Mouse (Mus musculus) ES-Bruce4 (cell line): Measurements from ENCODE around the gene Cdh22. TPM values are rescaled to one million over a fixed set of nuclear protein-coding genes. Genes with fewer than 3 reads are reported as not detected.

Experiments used
- H3K27ac ChIP-seq: 2 replicates; pipeline ENCODE4 v1.5.1; 2012; ENCODE audit warnings: low read length, inconsistent platforms; ENCODE audit not compliant: insufficient read depth
- H3K27me3 ChIP-seq: 2 replicates; pipeline ENCODE4 v1.6.1; 2012; ENCODE audit warnings: mild to moderate bottlenecking, low read length, inconsistent platforms; ENCODE audit not compliant: control insufficient read depth, poor library complexity, insufficient read depth, severe bottlenecking
- H3K36me3 ChIP-seq: 2 replicates; pipeline ENCODE4 v1.6.1; 2012; ENCODE audit warnings: inconsistent platforms, mild to moderate bottlenecking, low read length, moderate library complexity; ENCODE audit not compliant: control insufficient read depth, poor library complexity, insufficient read depth, severe bottlenecking
- H3K4me1 ChIP-seq: one replicate; pipeline ENCODE4 v1.8.1; 2011; ENCODE audit warnings: low read length; ENCODE audit not compliant: control insufficient read depth, insufficient read depth
- H3K4me3 ChIP-seq: 2 replicates; pipeline ENCODE4 v1.5.1; 2011; ENCODE audit warnings: low read depth, mild to moderate bottlenecking, low read length
- H3K9ac ChIP-seq: 2 replicates; pipeline ENCODE4 v1.6.1; 2012; ENCODE audit warnings: low read depth, mild to moderate bottlenecking, inconsistent platforms; ENCODE audit not compliant: poor library complexity, severe bottlenecking
- H3K9me3 ChIP-seq: replicated peaks from 2 replicates; pipeline ENCODE4 v1.6.1; 2012; ENCODE audit warnings: mild to moderate bottlenecking, low read length, inconsistent platforms; ENCODE audit not compliant: control insufficient read depth, poor library complexity, insufficient read depth, severe bottlenecking
- CTCF ChIP-seq: IDR thresholded peaks from one replicate; pipeline ENCODE4 v1.8.1; 2011; ENCODE audit warnings: low read depth, low read length
- EP300 ChIP-seq: IDR thresholded peaks from 2 replicates; pipeline ENCODE4 v1.6.1; 2011; ENCODE audit warnings: low read depth, low read length; ENCODE audit not compliant: insufficient read depth
- POLR2A ChIP-seq: IDR thresholded peaks from one replicate; pipeline ENCODE4 v1.8.1; 2011; ENCODE audit warnings: low read length; ENCODE audit not compliant: insufficient read depth
- polyA plus RNA-seq: library from polyadenylated mRNA; stranded (reverse); fragments of >200 nt; gene quantifications from 2 replicates; pipeline ENCODE4 v1.2.4, GENCODE M21; 2011; ENCODE audit warnings: low read depth; ENCODE audit not compliant: missing spikeins, insufficient read depth, insufficient read length

Gene Cdh22
- polyA plus RNA-seq, 1 experiment: not detected

DNA sequence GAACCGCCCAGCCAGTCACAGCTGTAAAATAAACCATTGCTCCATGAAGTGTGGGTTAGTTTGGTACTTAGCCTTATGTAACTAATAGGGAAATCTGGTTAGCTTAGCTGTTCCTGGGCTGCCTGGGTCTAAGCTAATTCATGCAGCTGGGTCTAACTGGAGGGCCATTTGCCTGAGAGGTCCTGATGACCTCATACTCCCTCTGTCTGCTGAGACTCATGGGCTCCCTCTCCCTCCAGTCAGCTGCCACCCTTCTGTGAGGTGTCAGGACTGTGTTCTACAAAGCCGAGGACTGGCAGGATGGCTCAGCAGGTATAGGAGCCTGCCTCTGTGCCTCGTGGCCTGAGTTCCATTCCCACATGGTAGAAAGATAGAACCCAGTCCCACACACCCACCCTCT, 84.9 kb downstream of the Cdh22 start:
- no peak overlapping the region for H3K4me3 ChIP-seq
- no peaks in the 10 kb centered on the region for H3K27me3 ChIP-seq
- TF ChIP-seq POLR2A (no peak), EP300 (no peak), CTCF (no peak)
- H3K27ac ChIP-seq: no peak overlapping the region
- H3K9ac ChIP-seq: no peak overlapping the region
- H3K9me3 ChIP-seq: no peaks in the 10 kb centered on the region
- no peaks in the 10 kb centered on the region for H3K36me3 ChIP-seq
- H3K4me1 ChIP-seq: no peaks in the 10 kb centered on the region

DNA sequence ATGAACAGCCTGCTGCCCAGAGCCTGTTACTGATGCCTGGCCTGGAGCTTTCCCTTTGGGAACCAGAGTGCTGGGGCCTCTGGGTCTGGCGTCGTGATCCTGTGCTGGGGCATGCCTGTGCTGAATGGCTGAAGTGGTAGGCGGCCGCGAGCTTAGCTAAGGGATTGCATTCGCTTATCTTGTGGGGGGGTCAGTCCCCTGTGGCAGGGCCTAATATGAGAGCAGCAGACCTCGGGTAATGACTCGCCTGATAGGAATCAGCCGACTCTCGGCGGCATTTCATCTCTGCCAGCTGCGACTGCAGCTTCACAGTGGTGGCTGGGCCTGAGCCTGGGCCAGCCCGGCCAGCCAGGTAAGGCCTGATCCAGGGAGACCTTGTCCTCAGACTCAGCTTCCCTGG, 88.8 kb downstream of the Cdh22 start:
- Histone ChIP-seq H3K27me3 (no peaks in the 10 kb centered on the region), H3K4me1 (no peaks in the 10 kb centered on the region), H3K4me3 (no peak overlapping the region), H3K27ac (no peak overlapping the region), H3K9me3 (no peaks in the 10 kb centered on the region), H3K9ac (no peak overlapping the region), H3K36me3 (no peaks in the 10 kb centered on the region)
- TF ChIP-seq EP300: no peak
- TF ChIP-seq POLR2A: no peak
- no peak for TF ChIP-seq CTCF

DNA sequence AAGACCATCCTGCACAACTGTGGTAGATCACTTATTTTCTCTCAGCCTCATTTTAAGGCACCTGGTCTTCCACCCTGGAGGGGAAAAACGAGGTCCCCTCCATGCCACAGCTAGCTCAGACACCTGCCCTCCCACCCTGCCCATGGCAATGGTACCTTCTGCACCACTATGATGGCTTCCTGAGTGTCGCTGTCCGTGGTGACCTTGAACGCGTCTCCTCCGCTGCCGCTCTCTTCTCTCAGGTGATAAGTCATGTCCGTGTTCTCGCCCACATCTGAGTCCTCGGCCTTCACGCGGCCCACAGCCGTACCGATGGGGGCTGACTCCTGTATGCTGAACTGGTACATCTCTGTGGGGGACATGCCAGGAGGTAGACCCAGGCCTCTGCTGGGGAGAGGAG, 91.2 kb downstream of the Cdh22 start:
- Histone ChIP-seq H3K4me1 (no peaks in the 10 kb centered on the region), H3K27ac (no peak overlapping the region), H3K27me3 (no peaks in the 10 kb centered on the region), H3K9ac (no peak overlapping the region), H3K36me3 (no peaks in the 10 kb centered on the region), H3K4me3 (no peak overlapping the region), H3K9me3 (no peaks in the 10 kb centered on the region)
- no peak for TF ChIP-seq POLR2A
- no peak for TF ChIP-seq EP300
- no peak for TF ChIP-seq CTCF

DNA sequence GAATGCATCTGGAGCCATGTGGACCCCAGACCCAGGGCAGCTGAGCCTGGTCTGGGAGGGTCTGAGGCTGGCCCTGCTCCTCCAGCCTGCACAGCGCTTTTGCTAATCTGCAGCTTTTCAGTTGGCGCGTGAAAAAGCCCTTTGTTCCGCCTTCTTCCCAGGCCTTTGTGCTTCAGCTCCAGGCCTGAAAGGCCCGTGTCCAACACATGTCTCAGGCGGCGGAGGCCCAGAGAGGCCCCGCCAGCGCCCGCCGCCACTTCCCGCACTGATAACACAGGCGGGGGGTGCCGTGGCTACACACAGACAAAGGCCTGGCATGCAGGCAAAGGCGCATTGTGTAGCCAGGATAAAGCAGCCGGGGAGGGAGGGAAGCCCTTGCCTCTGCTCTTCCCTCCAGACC, 98.6 kb downstream of the Cdh22 start:
- H3K27me3 ChIP-seq: no peaks in the 10 kb centered on the region
- peaks cover 3% of the 10 kb centered on the region for H3K4me1 ChIP-seq
- no peak overlapping the region for H3K27ac ChIP-seq
- 0 out of 2 replicates have a peak, but pooled peaks have one; percentile 10 for TF ChIP-seq EP300
- TF ChIP-seq POLR2A: no peak
- no peaks in the 10 kb centered on the region for H3K9me3 ChIP-seq
- 0 out of 2 replicates have a peak overlapping the region, but pooled peaks have one; percentile 2 for H3K4me3 ChIP-seq
- H3K36me3 ChIP-seq: no peaks in the 10 kb centered on the region
- no peak overlapping the region for H3K9ac ChIP-seq

DNA sequence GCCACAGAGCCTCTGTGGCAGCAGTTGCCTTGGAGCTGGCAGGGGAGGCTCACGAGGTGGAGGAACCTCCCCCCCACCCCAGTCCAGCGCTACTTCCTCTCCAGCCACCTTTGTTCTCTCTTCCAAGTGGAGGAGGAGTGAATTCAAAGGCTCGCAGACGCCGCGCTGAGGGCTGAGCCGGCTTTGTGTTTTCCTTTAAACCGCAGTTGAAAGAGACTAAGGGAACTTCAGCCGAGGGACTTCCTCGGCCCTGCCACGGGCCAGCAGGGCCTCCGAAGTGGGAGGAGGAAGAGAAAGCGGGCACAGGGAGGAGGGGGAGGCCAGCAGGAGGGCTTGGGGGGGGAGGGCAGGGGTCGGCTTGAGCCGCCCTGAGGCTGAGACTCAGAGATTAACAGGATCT, 101.1 kb downstream of the Cdh22 start:
- Histone ChIP-seq H3K4me1 (peaks cover 3% of the 10 kb centered on the region), H3K27me3 (no peaks in the 10 kb centered on the region), H3K9ac (no peak overlapping the region; the same call in 1 of the 2 replicates), H3K36me3 (no peaks in the 10 kb centered on the region), H3K4me3 (peak overlapping the region; percentile 25; the same call in 1 of the 2 replicates), H3K27ac (no peak overlapping the region), H3K9me3 (no peaks in the 10 kb centered on the region)
- TF ChIP-seq POLR2A (no peak), CTCF (no peak), EP300 (no peak)

DNA sequence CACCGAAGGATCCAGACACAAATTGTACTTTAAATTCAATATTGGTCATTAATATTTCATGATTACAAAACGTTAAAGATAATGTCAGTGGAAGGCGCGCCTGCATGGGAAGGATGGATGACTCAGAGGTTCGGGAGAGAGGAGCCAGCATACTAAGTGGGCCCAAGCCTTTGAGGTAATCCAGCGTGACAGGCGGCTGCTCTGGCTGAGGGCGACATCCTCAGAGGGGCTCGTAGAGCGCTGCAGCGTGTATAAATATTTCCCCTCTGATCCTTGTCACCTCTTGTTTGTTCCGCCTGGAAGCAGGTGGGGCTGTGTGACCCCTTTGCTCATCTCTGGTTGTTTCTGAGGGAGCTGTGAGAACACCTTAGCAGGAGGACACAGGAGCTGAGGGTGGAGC, 103.2 kb downstream of the Cdh22 start:
- no peaks in the 10 kb centered on the region for H3K36me3 ChIP-seq
- TF ChIP-seq EP300 (no peak), POLR2A (no peak), CTCF (no peak)
- no peaks in the 10 kb centered on the region for H3K27me3 ChIP-seq
- no peaks in the 10 kb centered on the region for H3K9me3 ChIP-seq
- H3K4me3 ChIP-seq: no peak overlapping the region
- no peaks in the 10 kb centered on the region for H3K4me1 ChIP-seq
- no peak overlapping the region for H3K9ac ChIP-seq
- H3K27ac ChIP-seq: no peak overlapping the region
